Mouse (Mus musculus) megakaryocyte, embryonic 14.5 days (primary cell): Measurements from ENCODE around the gene Trappc3l. TPM values are rescaled to one million over a fixed set of nuclear protein-coding genes. Genes with fewer than 3 reads are reported as not detected.

ENCODE experiments used
- H3K27me3 ChIP-seq: replicated peaks from 2 replicates; pipeline ENCODE3; 2012; ENCODE audit warnings: inconsistent platforms
- H3K36me3 ChIP-seq: replicated peaks from 2 replicates; pipeline ENCODE3; 2012; ENCODE audit warnings: low read length, inconsistent platforms, mixed read lengths
- H3K4me1 ChIP-seq: 2 replicates; pipeline ENCODE4 v1.6.1; 2012; ENCODE audit warnings: inconsistent platforms
- H3K4me3 ChIP-seq: replicated peaks from 2 replicates; pipeline ENCODE3; 2012; ENCODE audit warnings: moderate library complexity, mild to moderate bottlenecking, inconsistent platforms
- H3K9me3 ChIP-seq: 2 replicates; pipeline ENCODE4 v1.6.1; 2012; ENCODE audit warnings: inconsistent platforms
- FLI1 ChIP-seq: IDR thresholded peaks from 2 replicates; pipeline ENCODE4 v1.6.1; 2012; ENCODE audit warnings: low read length, inconsistent platforms, mixed read lengths
- GATA1 ChIP-seq: IDR thresholded peaks from 3 replicates; pipeline ENCODE4 v1.6.1; 2012; ENCODE audit warnings: mixed read lengths, low read length, inconsistent platforms, borderline replicate concordance
- polyA plus RNA-seq: library from polyadenylated mRNA; stranded (reverse); fragments of >175 nt; gene quantifications from 2 replicates; pipeline ENCODE4 v1.2.3, GENCODE M21; 2012; ENCODE audit warnings: low replicate concordance; ENCODE audit not compliant: insufficient read depth

Trappc3l gene
- polyA plus RNA-seq, 1 experiment = not detected

GRCm38 (mm10) chr10:34090481-34090880 is 53.1 kb downstream of the Trappc3l start:
- Histone ChIP-seq H3K27me3 (peaks cover 4% of the 10 kb centered on the region), H3K4me1 (peaks cover 7% of the 10 kb centered on the region; the same call in 1 of the 2 replicates), H3K36me3 (no peaks in the 10 kb centered on the region), H3K4me3 (no peak overlapping the region), H3K9me3 (no peaks in the 10 kb centered on the region)
- TF ChIP-seq FLI1 (no peak), GATA1 (no peak)

GRCm38 (mm10) chr10:34091888-34092287 is 54.5 kb downstream of the Trappc3l start:
- no peaks in the 10 kb centered on the region for H3K9me3 ChIP-seq
- H3K36me3 ChIP-seq = no peaks in the 10 kb centered on the region
- H3K4me3 ChIP-seq = no peak overlapping the region
- no peak for TF ChIP-seq GATA1
- no peak for TF ChIP-seq FLI1
- peaks cover 4% of the 10 kb centered on the region for H3K27me3 ChIP-seq
- H3K4me1 ChIP-seq = peaks cover 18% of the 10 kb centered on the region

DNA sequence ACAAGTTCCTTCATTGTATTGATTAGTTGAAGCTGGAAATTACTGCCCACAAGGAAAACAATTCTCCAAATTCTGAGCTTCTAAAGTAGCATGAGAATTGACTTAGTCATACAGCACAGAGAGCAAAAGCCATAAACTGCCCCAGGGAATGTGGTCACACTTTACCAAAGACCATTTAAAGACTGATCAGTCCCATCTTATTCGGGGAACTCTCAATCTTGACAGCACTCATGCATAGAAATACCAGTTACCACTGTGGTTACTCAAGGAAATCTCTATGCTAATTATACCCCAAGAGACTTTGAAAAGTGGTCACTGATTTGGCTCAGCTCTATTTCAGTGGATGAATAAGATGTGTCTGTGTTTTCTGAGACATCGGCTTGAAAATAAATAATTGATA is 57.8 kb downstream of the Trappc3l start:
- Histone ChIP-seq H3K4me3 (no peak overlapping the region), H3K27me3 (peaks cover 7% of the 10 kb centered on the region), H3K36me3 (no peaks in the 10 kb centered on the region), H3K4me1 (peaks cover 11% of the 10 kb centered on the region), H3K9me3 (no peaks in the 10 kb centered on the region)
- TF ChIP-seq FLI1 = no peak
- no peak for TF ChIP-seq GATA1

DNA sequence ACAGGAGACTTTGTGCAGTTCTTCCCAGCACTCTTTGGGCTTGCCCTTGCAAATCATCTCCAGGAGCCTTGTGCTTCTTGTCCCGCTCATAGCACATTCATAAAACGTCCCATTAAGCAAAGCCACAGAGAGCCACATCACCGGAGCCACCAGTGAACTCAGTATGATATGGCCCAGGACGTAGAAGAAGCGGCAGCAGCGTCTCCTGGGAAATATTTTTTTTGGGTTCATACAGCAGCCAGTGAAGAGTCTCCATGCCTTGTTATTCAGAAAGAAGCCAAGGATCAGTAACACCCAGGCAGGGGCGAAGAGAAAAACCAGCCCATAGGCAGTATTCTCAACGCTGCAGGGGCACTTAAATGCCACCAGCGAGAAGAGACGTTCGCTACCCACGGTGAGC is 58.6 kb downstream of the Trappc3l start:
- H3K4me1 ChIP-seq = peaks cover 11% of the 10 kb centered on the region
- H3K4me3 ChIP-seq = peak overlapping the region; percentile 83
- no peaks in the 10 kb centered on the region for H3K9me3 ChIP-seq
- no peak for TF ChIP-seq GATA1
- TF ChIP-seq FLI1 = no peak
- H3K36me3 ChIP-seq = no peaks in the 10 kb centered on the region
- H3K27me3 ChIP-seq = peaks cover 7% of the 10 kb centered on the region

DNA sequence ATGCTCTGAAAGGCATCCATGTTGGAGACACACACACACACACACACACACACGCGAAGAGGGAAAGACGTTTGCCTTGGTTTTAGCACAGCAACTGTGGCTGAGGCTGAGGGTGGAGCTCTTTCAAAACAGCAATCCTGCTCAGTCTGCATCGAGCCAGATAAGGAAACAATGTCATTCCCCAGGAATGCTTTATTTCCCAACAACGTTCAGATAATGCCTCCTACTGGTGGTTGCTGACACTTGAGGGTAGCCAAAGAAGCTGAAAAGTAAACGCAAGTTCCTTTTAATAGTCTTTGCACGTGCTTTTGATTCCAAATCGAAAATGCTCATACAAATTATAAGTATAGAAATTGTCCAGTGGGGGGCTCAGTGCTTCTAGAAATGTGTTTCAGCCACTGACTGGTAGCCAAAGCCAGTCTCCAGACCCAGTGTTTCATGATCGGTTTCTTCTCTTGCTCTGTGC is 59.1 kb downstream of the Trappc3l start, which contains the start of gene Calhm5:
TSS of gene Calhm5 (minus strand) at position 102 of the 466 bp plus-strand sequence.
- Histone ChIP-seq H3K9me3 (no peaks in the 10 kb centered on the region), H3K4me3 (peak within 1 kb of the TSS; percentile 83), H3K4me1 (peaks cover 11% of the 10 kb centered on the region), H3K27me3 (peaks cover 7% of the 10 kb centered on the region), H3K36me3 (no peaks in the 10 kb centered on the region)
- no peak for TF ChIP-seq GATA1
- no peak for TF ChIP-seq FLI1

- no peaks in the 10 kb centered on the region for H3K4me1 ChIP-seq
- H3K9me3 ChIP-seq = no peaks in the 10 kb centered on the region
- H3K4me3 ChIP-seq = no peak overlapping the region
- no peaks in the 10 kb centered on the region for H3K36me3 ChIP-seq
- TF ChIP-seq GATA1 (no peak), FLI1 (no peak)
- H3K27me3 ChIP-seq = no peaks in the 10 kb centered on the region
Measured at GRCm38 (mm10) chr10:34110863-34111465, 73.6 kb downstream of the Trappc3l start.

DNA sequence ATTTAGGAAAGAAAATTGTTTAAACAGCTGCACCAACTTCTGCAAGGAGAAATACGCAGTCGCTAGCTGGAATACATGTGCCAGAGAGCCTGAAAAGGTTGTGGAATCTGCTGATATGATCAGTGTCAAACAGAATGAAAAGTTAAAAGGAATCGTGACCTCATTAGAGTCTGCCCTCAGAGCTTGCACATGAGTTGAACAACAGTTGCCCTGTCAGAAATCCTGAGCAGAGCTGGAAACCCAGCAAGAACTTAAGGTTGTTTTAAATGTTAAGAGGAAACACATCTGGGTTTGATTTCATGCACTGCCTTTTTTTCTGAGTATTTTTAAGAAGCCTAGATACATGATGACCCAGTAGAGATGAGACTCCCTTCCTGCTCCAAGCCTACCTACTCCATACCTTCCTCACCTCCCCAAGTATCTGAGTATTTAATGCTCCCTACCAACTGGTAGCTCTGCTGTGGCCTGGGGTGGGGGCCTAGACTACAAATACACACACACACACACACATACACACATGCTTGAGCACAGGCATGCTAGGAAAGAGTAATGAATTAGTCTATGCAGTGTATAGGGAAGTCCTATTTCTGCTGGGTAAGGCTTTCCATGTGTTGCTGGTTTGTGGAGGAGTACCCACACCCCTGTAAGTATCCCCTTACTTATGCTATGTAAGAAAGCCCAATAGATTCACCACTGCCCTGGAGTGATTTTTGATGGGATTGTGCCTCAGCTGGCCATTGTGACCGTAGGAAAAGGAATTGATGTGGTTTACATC is 74.8 kb downstream of the Trappc3l start:
- Histone ChIP-seq H3K4me1 (no peaks in the 10 kb centered on the region), H3K36me3 (no peaks in the 10 kb centered on the region), H3K27me3 (no peaks in the 10 kb centered on the region), H3K9me3 (no peaks in the 10 kb centered on the region), H3K4me3 (no peak overlapping the region)
- TF ChIP-seq FLI1 (no peak), GATA1 (no peak)

DNA sequence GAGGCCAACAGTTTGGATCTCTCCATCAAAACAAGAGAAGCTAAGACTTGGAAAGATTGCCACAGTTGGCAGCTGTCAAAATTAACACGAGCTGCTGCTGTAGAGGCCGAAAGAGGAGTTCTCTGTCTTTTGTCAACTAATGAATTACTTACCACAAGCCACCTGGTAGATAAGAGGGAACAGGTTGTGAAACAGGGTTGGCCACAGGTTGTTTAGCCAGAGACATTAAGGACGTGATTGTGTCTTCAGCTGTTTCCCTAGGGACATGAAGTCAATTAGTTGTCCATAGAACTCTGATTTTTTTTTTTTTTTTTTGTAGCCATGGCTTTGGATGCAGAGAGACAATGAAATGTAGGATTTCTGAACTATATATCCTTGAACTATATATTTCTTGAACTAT is 79.7 kb downstream of the Trappc3l start:
- TF ChIP-seq FLI1 = no peak
- TF ChIP-seq GATA1 = no peak
- no peaks in the 10 kb centered on the region for H3K4me1 ChIP-seq

DNA sequence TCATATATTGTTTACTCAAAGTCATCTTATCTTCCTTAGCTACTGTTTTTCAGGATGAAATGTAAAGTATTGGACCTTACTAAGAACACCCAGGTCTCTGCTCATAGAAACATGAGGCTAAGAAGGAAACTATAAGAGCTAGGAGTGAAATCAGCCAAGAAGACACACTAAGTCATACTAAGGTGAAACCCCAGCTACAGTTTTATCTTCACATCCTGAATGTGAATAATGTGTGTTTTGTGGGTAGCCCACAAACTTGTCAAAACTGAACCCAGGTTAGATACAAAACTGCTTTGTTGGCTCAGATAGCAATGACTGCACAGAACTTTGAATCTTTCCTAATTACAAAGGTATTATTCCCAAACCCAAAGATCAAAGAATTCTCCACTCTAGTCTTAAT is 80.4 kb downstream of the Trappc3l start:
- H3K4me3 ChIP-seq = no peak overlapping the region
- no peaks in the 10 kb centered on the region for H3K4me1 ChIP-seq
- no peak for TF ChIP-seq GATA1
- TF ChIP-seq FLI1 = no peak
- H3K36me3 ChIP-seq = no peaks in the 10 kb centered on the region
- peaks cover 3% of the 10 kb centered on the region; the same call in 1 of the 2 replicates for H3K9me3 ChIP-seq
- H3K27me3 ChIP-seq = no peaks in the 10 kb centered on the region

More for the DNA sequence above, 79.7 kb downstream of the Trappc3l start:
- Histone ChIP-seq H3K9me3 (peaks cover 3% of the 10 kb centered on the region; the same call in 1 of the 2 replicates), H3K27me3 (no peaks in the 10 kb centered on the region), H3K4me3 (no peak overlapping the region), H3K36me3 (no peaks in the 10 kb centered on the region)

- peaks cover 6% of the 10 kb centered on the region; the same call in 1 of the 2 replicates for H3K9me3 ChIP-seq
- no peak overlapping the region for H3K4me3 ChIP-seq
- TF ChIP-seq FLI1 = no peak
- TF ChIP-seq GATA1 = no peak
- no peaks in the 10 kb centered on the region for H3K4me1 ChIP-seq
- no peaks in the 10 kb centered on the region for H3K27me3 ChIP-seq
- no peaks in the 10 kb centered on the region for H3K36me3 ChIP-seq
Measured at GRCm38 (mm10) chr10:34118421-34118820, 81.0 kb downstream of the Trappc3l start.
